In the genomic region with DNA sequence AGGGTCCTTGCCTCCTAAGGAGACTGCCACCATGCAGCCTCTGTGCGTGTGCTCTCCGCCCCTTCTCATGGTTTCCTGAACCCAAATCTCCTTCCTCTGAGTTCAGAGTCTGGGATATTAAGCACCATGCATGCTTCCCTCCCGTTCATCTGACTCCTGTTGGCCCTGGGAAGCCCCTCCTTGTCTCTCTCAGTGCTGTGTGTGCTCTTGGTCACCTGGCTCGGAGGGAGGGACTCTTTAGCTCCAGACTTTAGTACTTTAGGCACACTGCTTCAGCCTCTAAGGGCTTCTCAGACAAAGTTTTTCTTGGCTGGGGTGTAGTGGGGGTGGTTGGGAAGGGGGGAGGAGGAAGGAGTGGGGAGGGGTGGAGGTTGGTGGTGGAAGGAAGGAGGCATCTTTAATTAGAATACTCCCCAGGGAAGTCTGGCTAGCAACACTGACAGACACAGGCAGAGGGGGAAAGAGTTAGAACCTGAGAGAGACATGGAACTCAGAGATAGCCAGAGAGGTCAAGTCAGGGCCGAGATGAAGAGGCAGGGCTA, we compare ENCODE assay signal across 13 mouse cellular contexts. TPM values are rescaled to one million over a fixed set of nuclear protein-coding genes. Genes with fewer than 3 reads are reported as not detected.
A peak's percentile ranks its signal among the peaks of the same experiment; 100 is the strongest.
DNase-seq lines count a peak whose midpoint lies in the region; ATAC-seq and TF ChIP-seq lines count a peak whose summit lies in the region.
"Had no signal": no experiment of that assay in that cellular context is flagged by ENCODE, and none has a peak within 500 bp of the region (broad histone marks: within the 10 kb centered on the region; RNA-seq: fewer than 3 reads in every experiment).

No protein-coding gene starts in this region.

- H3K4me2 ChIP-seq in heart, embryonic 14.5 days (ENCODE audit: low read length), result peak overlapping the region; percentile 39
- peak overlapping the region; percentile 9; the same call in 1 of the 2 replicates for H3K4me2 ChIP-seq in liver, embryonic 14.5 days (ENCODE audit: low read depth)
- H3K4me2 ChIP-seq in stomach, embryonic 16.5 days (ENCODE audit: low read depth, low read length), result 0 out of 2 replicates have a peak overlapping the region, but pooled peaks have one; percentile 12

- H3K9ac ChIP-seq in heart, embryonic 14.5 days (ENCODE audit: low read length), result peak overlapping the region; percentile 54; the same call in 1 of the 2 replicates
- no peak overlapping the region for H3K9ac ChIP-seq in liver, embryonic 14.5 days (replicated peaks)
- H3K9ac ChIP-seq in stomach, embryonic 16.5 days (ENCODE audit: low read length), result 0 out of 2 replicates have a peak overlapping the region, but pooled peaks have one; percentile 0

- peak overlapping the region; percentile 10 to 48; a peak in 2 of 4 replicates for H3K27ac ChIP-seq in heart, embryonic 14.5 days (replicated peaks in 1 of 2; ENCODE audit: control insufficient read depth in 1 of 2, insufficient read depth in 1 of 2, low read depth in 2 of 2, low read length in 2 of 2)
- H3K27ac ChIP-seq in liver, embryonic 14.5 days, result no peak overlapping the region
- peak overlapping the region; percentile 42; the same call in 1 of the 2 replicates for H3K27ac ChIP-seq in stomach, embryonic 16.5 days (ENCODE audit: low read length)
- H3K27ac ChIP-seq: left cerebral cortex, adult 2 months had no signal

- 0 out of 2 replicates have a peak, but pooled peaks have one; percentile 5 for TF ChIP-seq POLR2A in lung, adult 2 months (IDR thresholded peaks at IDR 0.05; ENCODE audit: borderline replicate concordance, extremely low read depth, low read depth, low read length)

- no peaks in the 10 kb centered on the region for H3K27me3 ChIP-seq in heart, embryonic 14.5 days (ENCODE audit: control insufficient read depth, insufficient read depth, low read length)
- no peaks in the 10 kb centered on the region for H3K27me3 ChIP-seq in liver, embryonic 14.5 days (ENCODE audit: control insufficient read depth, insufficient read depth, low read length)
- no peaks in the 10 kb centered on the region for H3K27me3 ChIP-seq in stomach, embryonic 16.5 days (ENCODE audit: control insufficient read depth, insufficient read depth, low read length)

- no peak overlapping the region for H3K4me3 ChIP-seq in heart, embryonic 14.5 days (ENCODE audit: control insufficient read depth in 1 of 2, insufficient read depth in 1 of 2, low read depth in 1 of 2, low read length in 2 of 2)
- H3K4me3 ChIP-seq in lung, adult 2 months (replicated peaks; ENCODE audit: extremely low read depth, low read depth, low read length), result no peak overlapping the region
- H3K4me3 ChIP-seq in liver, embryonic 14.5 days (ENCODE audit: insufficient read depth in 1 of 2, low read depth in 2 of 2, low read length in 2 of 2), result 0 out of 4 replicates have a peak overlapping the region, but pooled peaks of 1 of the 2 experiments have one; percentile 0
- no peak overlapping the region for H3K4me3 ChIP-seq in stomach, embryonic 16.5 days (replicated peaks; ENCODE audit: low read length)
- H3K4me3 ChIP-seq: left cerebral cortex, adult 2 months had no signal

- no peak for TF ChIP-seq EP300 in liver, embryonic 14.5 days (IDR thresholded peaks at IDR 0.05; ENCODE audit: low read depth)

- H3K4me1 ChIP-seq in heart, embryonic 14.5 days (ENCODE audit: control insufficient read depth in 2 of 2, insufficient read depth in 2 of 2, low read length in 2 of 2), result peaks cover 31 to 41% of the 10 kb centered on the region in 2 experiments
- H3K4me1 ChIP-seq in lung, adult 2 months (ENCODE audit: control insufficient read depth, insufficient read depth, low read length), result peaks cover 16% of the 10 kb centered on the region
- H3K4me1 ChIP-seq in liver, embryonic 14.5 days (replicated peaks; ENCODE audit: control insufficient read depth in 2 of 2, insufficient read depth in 2 of 2, low read length in 1 of 2), result peaks cover 0 to 8% of the 10 kb centered on the region in 2 experiments; a peak in 2 of 4 replicates
- peaks cover 17% of the 10 kb centered on the region for H3K4me1 ChIP-seq in stomach, embryonic 16.5 days (ENCODE audit: control insufficient read depth, insufficient read depth, low read length)

- H3K9me3 ChIP-seq in heart, embryonic 14.5 days (ENCODE audit: control insufficient read depth, low read length), result no peaks in the 10 kb centered on the region
- H3K9me3 ChIP-seq in liver, embryonic 14.5 days (ENCODE audit: control insufficient read depth, low read length), result no peaks in the 10 kb centered on the region
- H3K9me3 ChIP-seq in stomach, embryonic 16.5 days (replicated peaks; ENCODE audit: control insufficient read depth, low read length), result no peaks in the 10 kb centered on the region

- no peak for DNase-seq in heart, adult 18-20 months
- no peak for DNase-seq in lung, adult 2 months
- DNase-seq in lung, postnatal 25 days (ENCODE audit: low spot score), result no peak
- DNase-seq in liver, embryonic 14.5 days (ENCODE audit: low read depth in 3 of 3, low spot score in 3 of 3), result no peak
- no peak for DNase-seq in cerebellum, adult 8-10 months
- DNase-seq in left cerebral cortex, adult 9 months (ENCODE audit: low spot score in 2 of 2), result no peak
- DNase-seq: adrenal gland, adult 2 months; right cerebral cortex, postnatal 25 days; thymus, postnatal 4 days had no signal

- TF ChIP-seq CTCF in lung, adult 2 months (IDR thresholded peaks at IDR 0.05; ENCODE audit: insufficient read depth, low read length), result no peak
- no peak for TF ChIP-seq CTCF in liver, embryonic 14.5 days (IDR thresholded peaks at IDR 0.05; ENCODE audit: low read depth)

- no peaks in the 10 kb centered on the region for H3K36me3 ChIP-seq in heart, embryonic 14.5 days (ENCODE audit: control insufficient read depth, insufficient read depth, low read length)
- no peaks in the 10 kb centered on the region for H3K36me3 ChIP-seq in liver, embryonic 14.5 days (replicated peaks; ENCODE audit: control insufficient read depth, insufficient read depth, low read depth)
- H3K36me3 ChIP-seq in stomach, embryonic 16.5 days (ENCODE audit: control insufficient read depth, insufficient read depth, low read length), result no peaks in the 10 kb centered on the region

- WGBS in heart, embryonic 14.5 days, result 33% methylated on average over 5 of the region's 5 CpGs
- WGBS in lung, adult 2 months, result 46% methylated on average over 5 of the region's 5 CpGs
- 26% methylated on average over 5 of the region's 5 CpGs for WGBS in liver, embryonic 14.5 days (ENCODE audit: insufficient replicate concordance)
- 47% methylated on average over 5 of the region's 5 CpGs for WGBS in stomach, embryonic 16.5 days

- ATAC-seq in heart, embryonic 14.5 days (ENCODE audit: insufficient number of reproducible peaks, insufficient read depth, low FRiP score, low read depth), result no peak
- no peak for ATAC-seq in liver, embryonic 14.5 days (ENCODE audit: insufficient read depth)
- no peak for ATAC-seq in stomach, embryonic 16.5 days (ENCODE audit: insufficient read depth, low FRiP score)
- ATAC-seq: CD4-positive, CD25-positive, alpha-beta regulatory T cell, adult 4 months had no signal

RNA-seq across cellular contexts. Expression of a gene that starts 12.5 kb away (rescaled TPM):
- polyA plus RNA-seq in heart, embryonic 14.5 days (2014; fragmentation: Nextera tagmentation; extraction: Ambion mirVana), result 26.7 and 31.0 TPM in 2 replicates
- total RNA-seq in heart, adult 18-20 months (2021), result 10 to 100 TPM; 12.4 to 16.1 TPM
- polyA plus RNA-seq in lung, adult 2 months (2012; rRNA removed), result 58.4 and 66.1 TPM in 2 replicates
- 8.6 and 9.9 TPM in 2 replicates for polyA plus RNA-seq in liver, embryonic 14.5 days (2012; rRNA removed)
- polyA plus RNA-seq in liver, embryonic 14.5 days (2014; fragmentation: Nextera tagmentation; extraction: Ambion mirVana), result 15.8 and 16.4 TPM in 2 replicates
- polyA plus RNA-seq in stomach, embryonic 16.5 days (2015; fragmentation: Nextera tagmentation; extraction: Ambion mirVana), result 35.1 and 37.5 TPM in 2 replicates
